Mouse (Mus musculus): Measurements from ENCODE around the gene Stx8.
A peak's percentile ranks its signal among the peaks of the same experiment; 100 is the strongest.

The Stx8 gene

GRCm38 (mm10) chr11:68199801-68200423, 233.9 kb downstream of the Stx8 start:
- no peak for DNase-seq (ENCODE audit: low read depth)

DNA sequence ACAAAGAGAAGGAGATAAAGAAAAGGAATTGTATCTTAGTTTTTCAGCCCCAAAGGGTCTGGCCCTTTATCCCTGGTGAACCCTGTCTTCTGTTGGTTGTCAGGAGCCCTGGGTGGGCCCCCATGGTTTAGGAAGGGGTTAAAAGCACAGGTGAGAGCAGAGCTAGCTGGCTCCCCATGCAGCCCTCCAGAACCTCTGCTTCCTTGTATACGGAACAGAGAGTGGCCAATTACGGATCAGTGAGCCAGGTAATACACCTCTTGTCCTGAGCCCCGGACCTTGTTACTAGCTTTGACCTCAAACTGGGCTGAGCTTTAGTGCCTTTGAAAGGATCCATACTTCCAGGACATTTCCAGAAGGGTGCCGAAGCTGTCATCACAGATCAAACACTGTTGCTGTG, 234.5 kb downstream of the Stx8 start:
- no peak for DNase-seq (ENCODE audit: low read depth)

- no peak for DNase-seq (ENCODE audit: low read depth)
Observed at GRCm38 (mm10) chr11:68201063-68201462, 235.1 kb downstream of the Stx8 start.

DNA sequence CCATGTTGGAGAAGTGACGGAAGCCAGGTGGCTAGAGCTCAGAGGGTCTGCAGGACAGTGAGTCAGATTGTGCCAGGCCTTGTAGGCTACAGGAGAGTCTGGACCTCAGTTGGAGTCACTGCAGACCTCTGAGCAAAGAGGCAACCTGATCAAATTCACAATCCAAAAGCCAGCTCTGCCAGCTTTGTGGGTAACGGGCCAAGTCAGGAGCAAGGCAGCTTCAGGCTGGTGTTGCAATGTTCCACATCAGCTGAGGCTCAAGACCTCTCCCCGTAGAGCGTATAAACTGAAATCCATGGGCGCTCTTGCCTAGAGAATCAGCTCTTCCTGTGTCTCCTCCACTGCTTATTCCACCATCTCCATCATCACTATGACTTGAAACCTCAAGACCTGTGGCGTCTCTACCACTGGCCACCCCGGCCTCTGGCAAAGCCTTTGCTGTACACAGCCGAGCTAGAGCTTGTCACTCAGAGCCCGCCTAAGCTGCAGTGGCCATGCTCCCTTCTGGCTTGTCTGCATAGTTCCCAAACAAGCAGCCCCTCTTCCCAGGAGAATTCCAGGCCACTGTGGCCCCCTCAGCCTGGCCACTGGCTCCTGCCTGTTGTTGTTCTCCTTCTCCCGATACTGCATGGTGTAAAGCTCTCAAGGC, 235.9 kb downstream of the Stx8 start:
- no peak for DNase-seq (ENCODE audit: low read depth)

- no peak for DNase-seq (ENCODE audit: low read depth)
Observed at GRCm38 (mm10) chr11:68202561-68202960, 236.6 kb downstream of the Stx8 start.

GRCm38 (mm10) chr11:68203658-68204315, 237.8 kb downstream of the Stx8 start:
- peak; percentile 30 for DNase-seq (ENCODE audit: low read depth)

DNA sequence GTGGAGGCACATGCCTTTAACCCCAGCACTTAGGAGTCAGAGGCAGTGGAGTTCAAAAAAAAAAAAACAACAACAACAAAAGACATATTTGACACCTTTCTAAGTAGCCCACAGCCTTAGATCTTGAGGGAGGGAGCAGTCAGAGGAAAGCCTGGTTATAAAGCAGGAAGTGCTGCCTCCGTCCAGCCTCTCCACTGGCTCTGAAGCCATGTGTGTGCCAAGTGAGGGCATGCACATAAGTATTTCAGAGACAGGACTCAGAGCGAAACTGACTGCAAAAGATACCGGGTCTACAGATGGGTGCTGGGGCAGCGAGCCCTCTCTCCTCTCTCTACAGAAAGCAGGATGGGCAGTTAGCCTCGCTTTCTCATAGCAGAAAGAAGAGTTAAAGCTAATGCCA, 238.4 kb downstream of the Stx8 start:
- DNase-seq (ENCODE audit: low read depth), result no peak

DNA sequence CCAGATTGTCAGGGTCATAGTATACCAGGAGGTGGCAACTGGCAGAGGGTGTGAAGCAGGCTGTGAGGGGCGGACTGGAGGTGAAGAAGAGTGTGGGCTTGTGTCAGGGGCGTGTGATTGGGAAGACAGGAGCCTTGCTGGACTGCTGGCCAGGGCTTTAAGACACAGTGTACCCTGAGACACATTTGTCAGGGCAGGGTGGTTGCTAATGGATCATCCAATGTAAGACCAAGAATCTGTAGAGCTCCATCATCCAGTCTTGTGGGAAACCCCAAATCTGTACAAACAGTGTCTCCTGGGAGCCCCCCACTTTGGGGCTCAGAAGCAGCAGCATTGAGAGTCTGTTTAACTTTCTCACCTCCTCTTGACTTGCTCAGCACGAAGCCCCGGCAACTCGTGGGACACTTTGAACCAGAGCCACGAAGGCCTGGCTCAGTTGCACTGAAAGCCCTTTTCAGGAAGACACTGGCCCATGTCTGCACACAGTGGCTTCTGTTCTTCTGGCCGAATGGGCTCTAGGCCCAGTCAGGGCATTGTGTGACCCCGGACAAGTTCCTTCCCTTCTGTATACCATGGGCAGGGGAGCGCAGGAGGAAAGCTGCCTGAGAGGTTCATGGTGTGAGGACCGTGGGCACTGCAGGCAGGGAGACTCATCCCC, 239.7 kb downstream of the Stx8 start:
- DNase-seq (ENCODE audit: low read depth), result no peak

DNA sequence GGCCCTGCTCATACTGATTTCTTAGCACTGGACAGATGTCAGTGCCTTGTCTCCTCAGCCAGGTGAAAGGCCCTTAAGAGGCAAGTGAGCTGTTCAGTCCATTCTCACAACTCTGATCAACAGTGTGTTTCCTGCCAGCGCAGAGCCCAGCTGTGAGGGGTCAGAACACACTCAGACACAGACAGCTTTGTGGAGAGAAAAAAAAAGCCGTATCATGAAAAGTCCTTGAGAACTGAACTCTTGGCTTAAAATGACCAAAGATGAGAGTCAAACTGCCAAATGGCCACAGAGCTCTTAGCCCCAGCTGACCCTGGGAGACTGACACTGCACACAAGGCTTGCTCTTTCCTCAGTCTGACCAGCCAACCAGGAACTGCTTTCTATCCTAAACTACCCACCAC, 242.0 kb downstream of the Stx8 start:
- DNase-seq (ENCODE audit: low read depth), result no peak

DNA sequence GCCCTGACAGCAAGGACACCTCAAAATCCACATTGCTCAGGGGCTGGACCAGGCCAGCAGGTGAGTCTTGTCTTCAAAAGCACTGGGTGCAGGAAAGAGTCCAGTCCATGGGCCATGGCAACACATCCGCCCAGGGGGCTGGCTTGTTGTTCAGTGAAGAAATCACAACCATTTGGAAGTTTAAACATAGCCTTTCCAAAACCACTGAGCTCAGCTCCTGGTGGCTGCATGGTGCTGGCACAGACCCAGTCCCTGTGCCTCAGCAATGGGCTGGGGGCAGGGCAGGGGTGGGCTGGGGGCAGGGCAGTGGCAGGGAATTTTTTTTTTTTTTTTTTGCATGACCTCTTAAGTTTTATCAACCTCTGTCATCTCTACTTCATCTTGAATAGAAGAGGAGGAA, 242.6 kb downstream of the Stx8 start:
- DNase-seq (ENCODE audit: low read depth), result no peak

DNA sequence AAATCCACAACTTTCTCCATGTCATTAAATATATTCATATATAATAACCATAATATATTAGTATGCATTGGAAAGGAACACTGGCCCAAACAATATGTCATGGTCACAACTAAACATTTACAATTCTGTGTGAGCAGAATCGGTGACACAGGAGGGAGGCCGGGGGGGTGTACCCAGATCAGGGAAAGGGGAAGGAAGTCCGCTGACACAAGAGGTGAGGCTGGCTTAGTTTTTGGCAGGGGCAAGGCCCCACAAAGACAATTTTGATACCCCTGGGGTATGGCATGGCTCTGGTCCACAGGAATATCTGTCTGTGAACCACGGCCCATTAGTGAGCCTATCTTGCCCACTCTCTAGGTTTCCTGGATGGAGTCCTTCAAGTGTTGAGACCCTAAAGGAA, 243.5 kb downstream of the Stx8 start:
- DNase-seq (ENCODE audit: low read depth), result no peak

DNA sequence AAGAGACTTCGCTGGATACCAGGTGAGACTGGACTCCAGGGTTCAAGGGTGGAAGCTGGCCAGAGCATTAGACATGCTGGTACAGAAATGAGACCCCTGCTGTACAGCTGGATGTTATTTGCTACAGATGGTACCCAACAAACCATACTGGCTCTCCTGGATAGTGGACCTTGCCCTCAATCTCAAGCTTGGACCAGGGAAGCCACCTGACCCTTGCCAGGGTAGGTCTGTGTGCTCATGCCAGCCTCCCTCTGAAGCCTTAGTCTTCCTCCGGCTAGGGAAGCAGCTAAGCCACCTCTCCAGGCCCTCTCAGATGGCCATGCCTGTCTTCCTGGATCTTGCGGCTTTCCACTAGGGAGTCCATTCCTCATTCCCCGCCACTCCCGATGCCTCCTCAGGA, 244.7 kb downstream of the Stx8 start:
- DNase-seq (ENCODE audit: low read depth), result no peak

- DNase-seq (ENCODE audit: low read depth), result no peak
Observed at GRCm38 (mm10) chr11:68211924-68212578, 246.1 kb downstream of the Stx8 start.

DNA sequence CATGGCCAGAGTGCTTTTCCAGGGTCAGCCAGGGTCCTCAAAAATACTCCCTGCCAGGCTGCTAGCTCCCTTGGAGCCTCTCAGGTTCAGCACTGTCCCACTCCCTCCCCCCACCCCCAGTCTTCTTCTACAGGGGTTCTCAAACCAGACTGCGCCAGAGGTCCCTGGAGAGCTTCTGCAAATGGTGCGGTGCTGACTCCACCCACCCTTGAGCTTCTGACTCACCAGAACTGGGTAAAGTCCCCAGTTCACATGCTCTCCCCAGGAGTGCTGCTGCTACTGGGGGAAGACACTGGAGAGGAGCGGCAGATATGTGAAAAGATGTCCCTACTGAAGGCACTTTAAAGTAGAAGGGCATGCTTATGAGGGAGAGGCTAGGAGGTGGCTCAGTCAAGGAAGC, 247.9 kb downstream of the Stx8 start:
- peak; percentile 9 for DNase-seq (ENCODE audit: low read depth)

GRCm38 (mm10) chr11:68214496-68215205, 248.7 kb downstream of the Stx8 start:
- DNase-seq (ENCODE audit: low read depth), result no peak

DNA sequence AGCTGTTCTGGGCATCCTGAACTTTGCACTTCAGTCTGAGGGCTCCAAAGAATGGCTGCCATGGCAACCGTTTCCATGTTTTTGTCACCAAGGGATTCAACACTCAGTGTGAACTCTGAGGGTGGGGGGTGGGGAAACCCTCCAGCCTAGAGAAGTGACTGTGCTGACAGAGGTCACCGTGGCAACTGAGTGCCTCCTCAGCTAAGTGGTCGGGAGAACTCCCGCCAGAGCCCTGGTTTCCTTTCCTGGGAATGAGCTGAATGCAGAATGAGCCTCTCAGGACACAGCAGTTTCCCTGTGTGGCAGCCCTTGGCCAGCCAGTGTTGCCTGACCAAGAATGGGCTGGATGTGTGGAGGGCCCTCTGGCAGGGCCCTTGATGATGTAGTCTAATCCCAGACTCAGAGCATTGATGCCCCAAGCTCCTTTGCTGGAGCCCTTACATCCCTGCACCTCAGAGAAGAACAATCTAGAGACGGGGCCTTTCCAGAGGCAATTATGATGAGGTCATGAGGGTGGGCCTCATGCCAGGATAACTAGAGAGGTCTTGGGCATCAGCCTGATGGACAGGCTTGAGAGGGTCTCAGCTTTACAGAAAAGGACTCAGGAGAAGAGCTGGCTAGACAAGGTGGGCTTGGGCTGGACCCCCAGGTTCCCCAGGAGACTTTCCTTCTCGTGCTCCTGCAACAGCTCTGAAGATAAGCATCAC, 249.4 kb downstream of the Stx8 start:
- DNase-seq (ENCODE audit: low read depth), result no peak

- DNase-seq (ENCODE audit: low read depth), result no peak
Observed at GRCm38 (mm10) chr11:68216041-68216440, 250.0 kb downstream of the Stx8 start.

DNA sequence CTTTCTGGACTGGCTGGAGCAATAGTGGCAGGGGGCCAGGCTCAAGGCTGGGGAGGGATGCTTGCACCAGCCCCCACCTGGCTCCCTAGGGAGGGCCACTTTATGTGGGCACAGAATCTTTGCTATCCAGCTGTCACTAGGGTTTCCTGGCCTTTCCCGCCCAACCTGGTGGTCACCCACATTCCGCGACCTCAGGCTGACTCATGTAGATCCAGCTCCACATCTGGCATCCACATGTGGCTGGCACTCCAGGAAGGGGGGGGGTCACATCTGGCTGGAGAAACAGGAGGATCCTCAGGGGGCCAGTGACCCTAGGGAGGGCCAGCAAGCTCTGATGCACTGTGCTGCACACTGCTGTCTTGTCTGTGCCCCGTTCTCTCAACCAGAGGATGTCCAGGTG, 254.7 kb downstream of the Stx8 start:
- DNase-seq (ENCODE audit: low read depth), result peak; percentile 56

DNA sequence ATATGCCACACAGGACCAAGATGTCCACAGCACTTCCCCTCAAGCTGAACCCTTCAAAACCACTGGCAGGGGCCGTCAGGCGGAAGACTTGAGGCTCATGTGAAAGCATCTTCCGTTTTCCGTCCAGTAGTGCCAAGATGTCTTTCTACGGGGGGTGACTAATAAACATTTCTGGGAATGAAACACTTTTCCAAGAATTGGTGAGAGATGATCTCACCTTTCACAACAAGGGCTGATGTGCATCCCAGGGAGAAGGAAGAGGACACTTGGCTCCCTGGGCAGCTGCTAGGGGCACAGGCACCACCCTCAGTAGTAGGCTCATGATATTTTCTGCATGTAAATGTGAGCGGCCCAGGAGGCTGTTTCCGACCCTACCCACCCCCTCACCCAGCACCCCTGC, 256.2 kb downstream of the Stx8 start:
- DNase-seq (ENCODE audit: low read depth), result no peak

- no peak for DNase-seq (ENCODE audit: low read depth)
Observed at GRCm38 (mm10) chr11:68223143-68223542, 257.1 kb downstream of the Stx8 start.

DNA sequence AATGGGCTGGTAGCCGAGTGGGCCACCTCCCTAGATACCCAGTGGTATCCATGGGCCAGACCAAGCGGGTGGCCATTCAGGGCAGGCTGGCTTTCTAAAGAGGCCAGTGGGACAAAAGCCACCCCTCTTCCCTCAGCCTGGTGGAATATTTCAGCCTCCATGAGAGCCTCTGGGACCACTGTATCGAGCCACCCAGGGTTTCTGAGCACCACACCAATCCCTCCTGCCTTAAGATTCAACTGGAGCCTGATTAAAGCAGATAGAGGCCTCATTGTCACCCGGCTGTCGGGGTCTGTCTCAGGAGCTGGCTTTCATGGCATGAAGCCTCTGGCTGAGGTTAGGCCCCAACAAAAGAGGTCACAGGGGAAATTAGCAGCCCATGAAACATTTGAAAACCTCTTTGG, 260.7 kb downstream of the Stx8 start:
- DNase-seq (ENCODE audit: low read depth), result no peak

All from 416B (cell line).